Mouse (Mus musculus): ENCODE results near the gene Pcdh18.

Gene Pcdh18

GRCm38 (mm10) chr3:49756870-49757625 lies at the start of gene Pcdh18:
Pcdh18 (minus strand) TSS chr3:49757325.
- DNase-seq (ENCODE audit: low spot score), result peak; percentile 88

DNA sequence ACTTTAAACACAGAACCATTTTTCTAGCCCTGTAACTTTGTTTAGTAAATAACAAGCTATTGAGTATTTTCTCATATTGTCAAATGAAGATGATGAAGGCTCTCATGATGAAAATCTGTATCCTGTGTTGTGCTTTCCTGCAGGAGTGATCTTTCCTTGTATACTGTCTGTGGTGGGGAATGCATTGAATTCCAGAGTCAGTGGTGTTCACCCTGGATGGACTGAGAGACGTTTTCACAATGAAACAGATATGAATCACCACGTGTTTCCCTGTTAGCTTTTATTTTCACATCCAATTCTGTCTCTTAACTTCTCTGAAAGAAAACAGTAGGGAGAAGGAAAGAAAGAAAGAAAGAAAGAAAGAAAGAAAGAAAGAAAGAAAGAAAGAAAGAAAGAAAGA lies 49.7 kb upstream of the Pcdh18 start:
- DNase-seq (ENCODE audit: low spot score), result no peak

DNA sequence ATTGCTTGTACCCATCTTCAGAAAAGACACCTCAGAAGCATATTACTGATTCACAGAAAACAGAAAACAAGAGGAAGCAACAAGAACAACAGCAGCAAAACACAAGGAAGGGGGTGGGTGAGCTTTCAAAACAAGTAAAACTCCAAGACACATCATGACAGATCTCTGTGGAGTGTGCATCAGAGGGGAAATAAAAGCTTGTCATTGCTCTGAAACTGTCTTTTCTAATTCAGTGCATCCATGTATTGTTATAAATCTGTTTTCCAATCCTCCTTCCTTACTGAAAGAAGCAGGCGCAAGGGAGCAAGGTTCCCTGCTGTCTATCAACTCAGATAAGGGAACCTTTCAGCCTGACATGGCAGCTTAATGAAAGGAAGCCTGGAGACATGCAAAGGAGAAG lies 48.4 kb upstream of the Pcdh18 start:
- DNase-seq (ENCODE audit: low spot score), result no peak

GRCm38 (mm10) chr3:49788296-49788695 lies 31.2 kb upstream of the Pcdh18 start:
- DNase-seq (ENCODE audit: low spot score), result no peak

GRCm38 (mm10) chr3:49787719-49788118 lies 30.6 kb upstream of the Pcdh18 start:
- no peak for DNase-seq (ENCODE audit: low spot score)

DNA sequence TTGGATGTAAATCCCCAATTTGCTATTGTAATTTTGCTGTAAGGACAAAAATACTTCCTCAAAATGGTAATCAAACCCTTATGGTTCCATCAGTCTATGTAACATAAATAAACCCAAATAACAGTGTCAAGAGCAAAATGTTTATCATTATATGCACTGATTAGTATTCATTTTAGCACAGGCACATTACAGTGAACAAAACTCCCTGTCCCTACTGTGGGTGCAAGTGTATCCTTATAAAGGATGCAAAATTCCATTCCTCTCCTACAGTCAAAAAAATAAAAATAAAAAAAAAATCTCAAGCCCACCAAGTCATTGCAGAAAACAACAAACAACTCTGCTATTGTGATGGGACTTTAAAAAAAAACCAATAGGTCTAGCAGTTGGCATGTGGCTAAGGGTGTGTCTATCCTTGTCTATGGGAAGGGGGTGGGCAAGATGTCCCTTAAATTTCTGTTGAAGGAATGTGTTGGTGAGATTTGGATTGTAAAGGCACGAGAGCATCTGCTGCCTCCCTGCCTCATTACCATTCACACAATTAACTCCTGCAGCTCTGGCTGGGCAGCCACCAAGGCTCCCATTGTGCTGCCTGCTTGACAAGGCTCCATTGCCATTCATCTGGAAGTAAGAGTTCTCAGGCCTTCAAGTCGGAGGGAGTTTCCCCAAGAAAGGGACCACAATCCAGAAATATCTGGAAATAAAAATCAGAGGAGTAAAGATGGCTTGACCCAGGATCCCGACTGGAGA lies 12.0 kb upstream of the Pcdh18 start:
- no peak for DNase-seq (ENCODE audit: low spot score)

DNA sequence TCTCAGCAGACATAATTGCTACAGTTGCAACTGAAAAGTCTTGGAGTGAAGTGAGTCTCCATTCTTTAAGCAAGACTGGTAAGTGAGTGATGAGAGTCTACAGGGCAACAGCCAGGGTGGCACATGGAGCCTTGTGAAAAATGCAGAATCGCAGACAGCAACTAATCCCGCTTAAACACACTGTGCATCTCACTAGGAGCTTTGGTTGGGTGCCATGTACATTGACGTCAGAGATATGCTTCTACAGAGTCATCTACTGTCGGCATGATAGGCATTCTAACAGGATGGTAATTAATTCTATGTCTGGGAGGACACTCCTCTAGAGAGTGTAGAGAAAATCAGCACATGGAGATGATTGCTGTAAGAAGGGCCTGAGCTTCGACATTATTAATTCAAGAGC lies 5.6 kb upstream of the Pcdh18 start:
- DNase-seq (ENCODE audit: low spot score), result no peak

GRCm38 (mm10) chr3:49761971-49762370 lies 4.8 kb upstream of the Pcdh18 start:
- no peak for DNase-seq (ENCODE audit: low spot score)

DNA sequence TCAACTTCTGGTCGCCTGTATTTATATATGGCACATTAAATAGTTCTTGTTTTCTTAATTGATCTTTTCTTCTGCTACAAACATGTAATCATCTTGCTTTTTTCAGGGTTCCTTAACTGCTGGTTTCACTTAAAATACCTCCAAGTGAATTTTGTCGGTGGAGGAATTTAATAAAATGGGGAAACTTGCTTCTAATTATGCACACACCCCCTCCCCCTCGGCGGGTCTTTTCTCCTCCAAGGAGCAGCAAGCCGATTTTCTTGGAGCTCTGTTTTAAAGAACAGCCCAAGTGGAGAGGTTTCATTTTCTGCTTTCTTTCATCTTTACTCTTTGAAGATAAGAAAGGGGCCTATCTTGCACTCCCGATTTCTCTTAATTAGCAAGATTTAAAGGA lies 498 bp upstream of the Pcdh18 start:
- no peak for DNase-seq (ENCODE audit: low spot score)

GRCm38 (mm10) chr3:49755986-49756845 lies 909 bp downstream of the Pcdh18 start:
- peak; percentile 60 for DNase-seq (ENCODE audit: low spot score)

- DNase-seq (ENCODE audit: low spot score), result no peak
These were observed 4.4 kb downstream of the Pcdh18 start for GRCm38 (mm10) chr3:49752766-49753165.

GRCm38 (mm10) chr3:49749491-49750284 lies 7.4 kb downstream of the Pcdh18 start:
- DNase-seq (ENCODE audit: low spot score), result no peak

DNA sequence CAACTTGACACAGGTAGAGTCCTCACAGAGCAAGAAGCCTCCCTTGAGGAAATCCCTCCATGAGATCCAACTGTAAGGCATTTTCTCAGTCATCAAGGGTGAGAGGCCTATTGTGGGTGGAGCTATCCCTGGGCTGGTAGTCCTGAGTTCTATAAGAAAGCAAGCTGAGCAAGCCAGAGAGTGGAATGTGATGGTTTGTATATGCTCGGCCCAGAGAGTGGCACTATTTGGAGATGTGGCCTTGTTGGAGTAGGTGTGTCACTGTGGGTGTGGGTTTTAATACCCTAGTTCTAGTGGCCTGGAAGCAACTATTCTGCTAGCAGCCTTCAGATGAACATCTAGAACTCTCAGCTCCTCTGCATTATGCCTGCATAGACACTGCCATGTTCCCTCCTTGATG lies 9.1 kb downstream of the Pcdh18 start:
- DNase-seq (ENCODE audit: low spot score), result no peak

- DNase-seq (ENCODE audit: low spot score), result no peak
These were observed 18.1 kb downstream of the Pcdh18 start for GRCm38 (mm10) chr3:49739061-49739460.

DNA sequence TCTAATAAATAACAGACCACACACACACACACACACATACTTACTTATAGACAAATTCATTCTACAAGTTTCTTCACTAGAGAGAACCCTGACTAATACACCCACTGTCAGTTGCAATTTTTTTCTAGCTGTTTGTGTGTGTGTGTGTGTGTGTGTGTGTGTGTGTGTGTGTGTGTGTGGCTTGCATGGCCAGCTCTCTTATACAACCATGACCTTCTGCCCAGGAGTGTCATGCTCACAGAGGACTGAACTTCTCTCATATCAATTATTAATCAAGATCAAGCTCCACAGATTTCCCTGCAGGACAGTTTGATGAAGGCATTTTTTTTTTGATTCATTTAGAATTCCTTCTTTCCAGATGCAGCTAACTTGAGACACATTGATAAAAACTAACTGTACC lies 18.6 kb downstream of the Pcdh18 start:
- DNase-seq (ENCODE audit: low spot score), result no peak

GRCm38 (mm10) chr3:49706503-49706902 lies 50.6 kb downstream of the Pcdh18 start:
- DNase-seq (ENCODE audit: low spot score), result no peak

- no peak for DNase-seq (ENCODE audit: low spot score)
These were observed 57.2 kb downstream of the Pcdh18 start for GRCm38 (mm10) chr3:49699951-49700350.
